Mouse (Mus musculus) frontal cortex, postnatal 36 days (tissue): ENCODE measurements at regions not wholly inside any gene's neighbourhood (a gene's known extent, or its start where the extent isn't known, plus 50 kb on each side); places are given as distances from the start of the nearest gene placed in this dataset.
"Not testable (repeated sequence)": the region's sequence is repeated elsewhere in the genome, so short reads cannot be mapped to it uniquely, and the experiment has no call there.

Source experiments
- DNase-seq, 2 experiments: peaks; one replicate each; pipeline ENCODE4 v3.0.0; 2022; ENCODE audit warnings: low spot score in 2 of 2

GRCm38 (mm10) chr2:10990043-10990728 is 181.7 kb upstream of the Prkcq start:
- no peak for DNase-seq

DNA sequence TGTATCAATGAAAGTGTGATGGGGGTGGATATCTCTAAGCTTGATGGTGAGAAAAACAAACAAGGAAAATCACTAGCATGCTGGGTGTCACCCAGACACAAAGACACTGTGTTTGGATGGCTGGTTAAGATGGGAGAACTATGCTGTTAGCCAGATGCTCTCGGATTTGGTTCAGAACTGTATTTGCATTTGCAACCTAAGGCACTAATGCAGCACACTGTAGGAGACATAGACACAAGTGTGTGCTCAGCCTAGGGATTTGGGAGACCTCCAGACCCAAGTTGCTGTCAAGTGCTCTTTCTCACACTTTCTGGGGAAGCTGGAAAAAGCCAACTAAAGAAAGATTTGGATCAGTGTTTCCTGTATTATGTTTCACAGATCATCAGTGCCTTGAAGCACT is 173.1 kb upstream of the Prkcq start:
- DNase-seq: no peak

DNA sequence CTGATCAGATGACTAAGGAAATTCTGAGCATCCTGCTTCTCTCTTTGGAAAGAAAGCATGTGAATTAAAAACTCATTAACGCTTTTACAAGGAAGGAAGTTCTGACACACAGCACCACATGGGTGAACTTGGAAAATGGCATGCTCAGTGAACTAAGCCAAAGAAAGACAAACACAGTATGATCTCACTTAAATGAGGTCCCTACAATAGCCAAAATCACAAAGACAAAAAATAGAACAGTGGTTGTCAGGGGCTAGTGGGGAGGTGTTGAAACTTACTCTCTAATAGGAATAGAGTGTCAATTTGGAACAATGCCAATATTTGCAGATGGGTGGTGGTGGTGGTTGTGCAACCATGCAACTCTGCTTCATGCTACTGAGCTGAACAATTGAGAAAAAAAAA is 172.7 kb upstream of the Prkcq start:
- no peak for DNase-seq

DNA sequence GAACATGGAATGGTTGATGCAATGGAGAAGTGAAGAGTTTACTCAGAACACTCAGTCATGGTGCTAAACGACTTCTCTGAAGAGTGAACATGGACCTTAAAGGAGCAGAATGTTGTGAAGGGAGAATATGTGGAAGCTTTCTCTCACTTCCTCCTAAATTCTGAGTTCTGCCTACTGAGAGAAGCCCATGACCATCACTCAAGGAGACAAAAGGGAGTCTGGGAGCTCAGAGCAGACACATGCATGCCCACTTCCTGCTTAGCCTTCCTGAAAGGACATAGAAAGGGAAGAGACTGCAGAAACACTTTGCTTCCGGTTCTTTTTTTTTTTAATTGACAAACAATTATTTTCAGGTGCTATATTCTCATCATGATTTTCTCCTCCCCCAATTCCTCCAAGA is 166.1 kb upstream of the Prkcq start:
- DNase-seq: no peak

DNA sequence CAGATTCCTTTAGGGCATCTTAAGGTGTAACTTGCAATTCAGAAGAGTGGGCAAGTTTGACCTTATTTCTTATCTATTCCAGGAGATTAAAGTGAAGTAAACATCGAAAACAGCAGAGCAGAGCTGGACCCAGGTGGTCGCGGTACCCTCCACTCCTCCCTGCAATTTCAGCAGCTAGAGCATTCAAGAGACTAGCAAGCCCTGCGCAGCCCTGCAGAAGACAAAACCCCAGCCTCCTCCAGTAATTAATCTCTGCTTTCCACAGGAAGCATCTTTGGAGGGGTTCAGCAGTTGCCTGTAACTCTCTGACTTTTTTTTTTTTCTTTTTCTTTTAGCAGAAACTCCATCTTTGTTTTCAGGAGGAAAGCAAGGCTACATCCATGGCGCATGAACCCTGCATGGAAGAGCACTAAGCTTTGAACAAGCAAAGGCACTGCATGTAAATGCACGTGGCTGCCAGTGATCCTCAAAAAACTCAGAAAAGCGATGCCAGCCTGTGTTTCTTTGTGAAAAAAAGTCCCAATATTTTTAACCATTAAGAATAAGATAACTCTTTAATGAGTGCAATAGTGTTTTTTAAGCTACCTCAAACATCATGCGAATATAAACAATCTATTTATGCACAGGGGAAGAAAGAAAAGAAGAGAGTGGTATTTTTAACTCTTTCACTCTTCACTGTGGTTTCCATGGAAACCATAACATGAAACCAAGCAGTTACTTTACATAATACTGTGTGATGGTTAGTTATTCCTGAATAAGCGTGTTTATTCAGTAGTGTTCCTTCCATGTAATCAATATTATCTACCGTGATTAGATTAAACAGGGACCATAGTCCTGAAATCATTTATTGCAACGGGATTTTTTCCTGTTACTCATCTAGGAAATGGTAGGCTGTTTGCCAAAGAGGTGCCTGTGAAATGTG is 160.6 kb upstream of the Prkcq start:
- no peak for DNase-seq

DNA sequence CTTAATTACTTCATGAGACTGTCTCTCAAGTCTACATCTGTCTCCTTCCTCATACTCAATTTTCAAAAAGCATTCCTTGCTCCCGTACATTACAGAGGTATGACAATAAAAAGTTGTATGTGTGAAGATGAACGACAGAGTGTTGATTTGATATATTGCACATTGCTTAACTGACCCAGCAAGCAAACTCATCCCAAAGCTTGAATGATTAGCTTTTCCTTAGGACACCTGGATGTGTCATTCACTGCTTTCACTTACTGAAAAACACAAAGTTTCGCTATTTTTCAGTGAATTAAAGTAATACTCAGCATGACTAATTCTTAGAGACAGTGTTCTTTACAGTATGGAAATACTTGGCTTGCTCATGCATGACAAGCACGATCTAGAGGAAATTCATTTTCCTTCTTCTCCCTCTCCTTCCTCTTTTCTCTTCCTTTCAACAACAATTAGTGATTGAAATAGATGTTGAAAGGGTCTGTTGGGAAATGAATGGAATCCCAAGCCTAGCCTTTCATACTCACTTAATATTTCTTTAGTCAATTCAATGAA is 159.5 kb upstream of the Prkcq start:
- DNase-seq: no peak

DNA sequence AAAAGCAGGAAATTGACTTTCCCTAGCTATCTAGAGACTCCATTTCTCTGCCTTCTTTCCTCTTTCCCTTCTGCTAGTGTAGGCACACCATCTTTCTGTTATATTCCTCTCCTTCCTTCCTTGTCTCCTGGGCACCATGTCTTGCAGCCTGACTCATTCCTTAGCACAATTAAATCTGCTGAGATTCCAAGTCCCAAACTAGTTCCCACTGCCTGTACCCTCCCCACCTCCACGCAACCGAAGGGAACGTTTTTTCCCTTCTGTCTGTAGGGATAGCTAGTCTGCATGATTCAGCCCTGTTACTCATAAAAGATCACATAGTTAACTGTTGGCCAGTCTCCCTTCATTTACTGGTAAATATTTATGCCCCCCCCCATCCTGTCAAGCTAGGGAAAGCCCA is 158.8 kb upstream of the Prkcq start:
- DNase-seq: peak in 1 of 2 experiments; percentile 14

DNA sequence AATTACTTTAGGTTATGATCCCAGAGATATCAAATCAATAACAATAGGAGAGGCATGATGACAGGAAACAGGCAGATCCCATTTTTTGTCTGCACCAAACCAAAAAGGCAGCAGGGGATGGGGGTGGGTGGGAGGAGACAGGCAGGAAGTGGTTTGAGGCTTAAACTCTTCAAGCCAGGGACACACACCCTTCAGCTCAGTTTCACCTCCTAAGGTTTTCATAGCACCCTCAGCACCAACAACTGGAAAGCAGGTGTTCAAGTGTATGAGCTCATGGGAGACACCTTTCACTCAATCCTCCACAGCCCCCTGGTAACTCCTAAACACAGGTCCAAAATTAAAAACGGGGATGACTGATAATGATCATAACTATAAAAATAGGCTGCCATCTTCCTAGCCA is 155.5 kb upstream of the Prkcq start:
- DNase-seq: no peak

DNA sequence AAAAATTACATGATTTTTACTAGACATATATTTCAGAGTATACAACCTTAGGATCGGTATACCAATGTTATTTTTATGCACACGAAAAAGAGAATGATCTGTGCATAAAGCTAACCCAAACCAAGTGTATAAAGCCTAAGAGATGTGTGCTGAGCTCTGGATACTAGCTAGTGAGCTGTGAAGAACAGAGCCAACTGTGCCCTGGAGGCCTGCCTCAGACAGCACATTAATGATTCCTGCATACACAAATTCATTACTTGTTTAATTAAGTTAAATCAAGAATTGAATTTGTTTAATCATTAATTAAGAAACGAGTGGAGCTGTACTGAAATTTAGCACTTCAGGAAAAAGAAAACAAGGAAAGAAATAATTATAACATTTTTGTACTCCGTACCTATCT is 139.0 kb upstream of the Prkcq start:
- DNase-seq: no peak

DNA sequence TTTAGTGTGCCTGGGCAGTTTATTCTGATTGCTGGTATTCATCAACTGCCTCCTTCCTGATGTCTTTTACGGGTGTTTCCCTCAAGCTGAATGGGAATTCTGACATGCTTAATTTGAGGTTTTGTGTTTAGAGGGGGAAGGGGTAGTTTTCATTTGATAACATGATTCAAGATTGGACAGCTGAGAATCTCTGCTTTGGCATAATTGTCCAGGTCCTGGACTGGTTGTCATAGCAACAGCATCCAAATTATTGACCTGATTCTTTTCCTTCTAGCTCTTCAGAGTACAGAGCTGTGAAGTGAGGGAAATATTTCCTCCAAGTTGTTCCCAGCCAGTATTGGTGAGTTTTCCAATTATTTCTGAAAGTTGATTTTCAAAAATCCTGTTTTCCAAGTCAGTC is 137.7 kb upstream of the Prkcq start:
- no peak for DNase-seq

GRCm38 (mm10) chr2:11037343-11037742 is 134.6 kb upstream of the Prkcq start:
- DNase-seq: no peak

DNA sequence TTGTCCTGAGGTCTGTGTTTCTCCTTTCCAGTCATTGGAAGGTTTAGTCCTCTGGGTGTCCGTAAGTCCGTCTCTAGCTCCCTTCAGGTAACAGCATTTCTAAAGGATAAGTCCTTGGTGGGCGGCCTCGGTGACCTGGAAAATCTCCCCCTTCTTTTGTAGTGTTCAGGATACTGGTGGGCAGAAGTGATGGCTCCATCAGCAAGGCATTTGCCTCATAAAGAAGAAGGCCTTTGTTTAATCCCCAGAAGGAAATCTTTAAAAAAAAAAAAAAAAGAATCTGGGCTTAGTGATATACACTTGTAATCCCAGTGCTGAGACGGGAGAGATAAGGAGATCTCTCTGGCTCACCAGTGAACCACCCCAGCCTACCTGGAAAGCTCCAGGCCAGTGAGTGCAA is 133.5 kb upstream of the Prkcq start:
- no peak for DNase-seq

GRCm38 (mm10) chr2:11040005-11040404 is 131.9 kb upstream of the Prkcq start:
- DNase-seq: no peak

- DNase-seq: no peak
Measured at GRCm38 (mm10) chr2:11044727-11045274, 127.1 kb upstream of the Prkcq start.

DNA sequence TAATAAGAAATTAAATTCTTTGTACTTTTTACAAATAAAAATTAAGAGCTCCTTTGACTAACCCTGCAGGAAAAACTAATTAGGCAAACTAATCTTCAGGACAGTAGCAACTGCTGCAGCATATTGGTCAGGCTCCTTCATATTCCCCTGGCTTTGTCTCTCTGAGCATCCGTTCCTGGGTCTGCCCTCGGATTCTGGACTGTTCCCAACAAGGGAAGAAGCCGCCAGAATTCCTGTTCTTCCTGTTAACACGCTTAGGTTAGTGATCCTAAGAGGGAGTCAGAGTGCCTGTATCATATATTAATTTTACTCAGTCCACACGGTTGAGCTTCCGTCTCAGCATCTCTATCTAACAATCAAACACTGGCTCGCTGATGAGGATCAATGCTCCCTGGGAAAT is 120.3 kb upstream of the Prkcq start:
- no peak for DNase-seq

DNA sequence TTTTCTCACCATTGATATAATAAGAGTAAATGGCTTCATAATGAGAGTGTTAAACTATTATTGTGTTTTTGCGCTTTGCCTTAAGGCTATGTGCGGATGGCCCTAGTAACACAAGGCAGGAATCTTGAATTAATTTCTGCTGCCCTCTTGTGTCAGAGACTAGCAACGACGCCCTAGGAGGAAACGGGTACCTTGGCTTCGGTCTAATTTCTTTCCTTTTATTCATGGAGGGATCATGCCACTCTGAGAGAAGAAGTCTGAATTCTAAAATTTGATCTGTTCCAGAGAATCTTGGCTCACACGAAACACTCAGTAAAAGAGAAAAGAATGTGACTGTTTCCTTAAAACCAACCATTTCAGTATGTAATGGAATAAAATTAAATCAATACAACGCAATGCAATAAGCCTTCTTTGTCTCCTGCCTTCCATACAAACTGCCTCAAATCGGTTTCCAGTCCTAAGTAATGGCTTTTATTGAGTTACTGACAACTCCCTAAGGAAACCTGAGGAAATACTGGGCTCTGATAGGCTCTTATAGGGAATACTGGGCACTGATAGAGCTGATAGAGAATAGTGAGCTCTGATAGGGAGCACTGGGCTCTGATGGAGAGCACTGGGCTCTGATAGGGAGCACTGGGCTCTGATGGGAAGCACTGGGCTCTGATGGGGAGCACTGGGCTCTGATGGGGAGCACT is 112.0 kb upstream of the Prkcq start:
- DNase-seq: peak; percentile 52 to 79

DNA sequence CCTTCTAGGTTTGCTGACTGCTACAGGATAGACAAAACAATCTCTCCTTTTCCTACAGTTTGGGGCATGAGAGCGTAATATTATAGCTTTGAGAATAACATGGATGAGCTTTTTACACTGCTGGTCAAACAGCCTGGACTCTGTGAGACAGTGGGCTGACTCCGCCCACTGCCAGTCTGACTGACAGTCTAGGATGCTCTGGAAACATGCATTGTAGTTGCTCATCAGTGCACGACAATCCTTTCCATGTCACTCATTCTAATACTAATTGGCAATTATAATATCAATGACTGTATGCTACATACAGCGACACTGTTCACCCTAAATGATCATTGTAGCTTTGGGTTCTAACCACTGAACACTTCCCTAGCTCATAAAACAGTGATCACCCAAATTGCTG is 104.5 kb upstream of the Prkcq start:
- DNase-seq: no peak

DNA sequence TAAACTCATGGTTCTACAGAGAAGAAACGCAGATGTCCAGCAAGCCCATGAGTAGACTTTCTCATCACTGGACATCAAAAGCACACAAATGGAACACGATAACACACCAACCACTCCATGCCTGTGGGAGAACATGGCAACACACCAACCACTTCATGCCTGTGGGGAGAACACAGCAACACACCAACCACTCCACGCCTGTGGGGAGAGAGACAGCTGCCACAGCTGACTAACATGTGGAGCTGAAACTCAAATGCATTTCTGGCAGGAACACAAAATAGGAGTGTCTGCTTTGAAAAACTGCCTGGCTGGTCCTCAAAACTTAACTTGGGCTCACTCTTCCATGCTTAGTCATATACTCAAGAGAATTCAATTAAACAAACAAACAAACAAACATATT is 88.4 kb upstream of the Prkcq start:
- no peak for DNase-seq

- DNase-seq: peak; percentile 0 to 12
Measured at GRCm38 (mm10) chr2:11086996-11087395, 84.9 kb upstream of the Prkcq start.

GRCm38 (mm10) chr2:11099834-11100622 is 71.9 kb upstream of the Prkcq start:
- not testable (repeated sequence) for DNase-seq

DNA sequence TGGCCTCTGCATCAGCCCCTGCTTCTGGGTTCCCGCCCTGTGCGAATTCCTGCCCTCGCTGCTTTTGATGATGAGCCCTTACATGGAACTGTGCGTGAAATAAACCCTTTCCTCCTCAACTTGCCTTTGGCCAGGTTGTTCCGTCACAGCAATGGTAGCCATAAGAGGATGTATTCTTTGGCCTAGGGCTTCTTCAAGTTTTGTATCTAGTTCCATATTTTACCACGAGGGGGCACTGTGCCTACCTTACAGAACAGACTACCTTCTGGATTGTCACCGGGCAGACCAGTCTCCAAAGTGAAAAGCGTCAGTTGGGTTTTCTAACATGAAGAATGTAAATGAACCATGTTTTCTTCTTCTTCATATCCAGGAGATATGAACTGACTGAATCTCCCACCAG is 58.7 kb upstream of the Prkcq start:
- DNase-seq: peak; percentile 25 to 68
